Mouse (Mus musculus) CH12.LX (cell line): ENCODE measurements around the gene E130309D02Rik.

Source experiments
- ELF1 ChIP-seq: IDR thresholded peaks from 2 replicates; pipeline ENCODE4 v1.6.1; 2014; ENCODE audit warnings: low read depth, mild to moderate bottlenecking, inconsistent platforms, low read length, improper control_type of control experiment
- KAT2A ChIP-seq: IDR thresholded peaks from 2 replicates; pipeline ENCODE4 v1.6.1; 2012; ENCODE audit warnings: low read length, improper control_type of control experiment, inconsistent platforms; ENCODE audit not compliant: insufficient replicate concordance
- MEF2A ChIP-seq: IDR thresholded peaks from 2 replicates; pipeline ENCODE4 v1.6.1; 2014; ENCODE audit warnings: low read depth, mild to moderate bottlenecking, inconsistent platforms, low read length, improper control_type of control experiment, borderline replicate concordance
- POLR2A ChIP-seq: IDR thresholded peaks from 2 replicates; pipeline ENCODE4 v1.6.1; 2011; ENCODE audit warnings: low read depth, mild to moderate bottlenecking, improper control_type of control experiment, low read length
- ZNF384 ChIP-seq: IDR thresholded peaks from 2 replicates; pipeline ENCODE4 v1.6.1; 2012; ENCODE audit warnings: low read depth, low read length, improper control_type of control experiment, inconsistent platforms

- TF ChIP-seq ELF1 (no peak), MEF2A (no peak), KAT2A (no peak), POLR2A (no peak), ZNF384 (no peak)
These were observed 27.3 kb downstream of the E130309D02Rik start for GRCm38 (mm10) chr5:143287774-143288328.
